Mouse (Mus musculus) forebrain, embryonic 10.5 days (tissue): ENCODE measurements around the gene Adh5. TPM values are rescaled to one million over a fixed set of nuclear protein-coding genes. Genes with fewer than 3 reads are reported as not detected.

Experiments used
- DNase-seq: peaks from one replicate; pipeline ENCODE4 v3.0.0-alpha.2; 2017; ENCODE audit warnings: low spot score; ENCODE audit errors: extremely low spot score
- H3K27ac ChIP-seq: fragments of 300-500 bp; sonication (generic); 2 replicates; pipeline ENCODE4 v1.5.1; 2016; ENCODE audit warnings: mild to moderate bottlenecking
- H3K27me3 ChIP-seq: fragments of 300-500 bp; sonication (generic); 2 replicates; pipeline ENCODE4 v1.6.1; 2016; ENCODE audit warnings: mild to moderate bottlenecking; ENCODE audit not compliant: poor library complexity, severe bottlenecking
- H3K36me3 ChIP-seq: fragments of 300-500 bp; sonication (generic); replicated peaks from 2 replicates; pipeline ENCODE4 v1.6.1; 2016; ENCODE audit warnings: mild to moderate bottlenecking, moderate library complexity
- H3K4me1 ChIP-seq: fragments of 300-500 bp; sonication (generic); 2 replicates; pipeline ENCODE4 v1.6.1; 2016
- H3K4me3 ChIP-seq: fragments of 300-500 bp; sonication (generic); 2 replicates; pipeline ENCODE4 v1.5.1; 2016; ENCODE audit warnings: mild to moderate bottlenecking, moderate library complexity
- H3K9me3 ChIP-seq: fragments of 300-500 bp; sonication (generic); 2 replicates; pipeline ENCODE4 v1.6.1; 2016; ENCODE audit warnings: mild to moderate bottlenecking, moderate library complexity
- WGBS: fragments of 180-500 bp; shearing (Covaris S2); methylation state at CpG from one replicate; pipeline ENCODE4 v1.1.7; 2016; 5-methylcytosine and 5-hydroxymethylcytosine counted together
- polyA plus RNA-seq: library from polyadenylated mRNA; unstranded; fragments of >200 nt; fragmentation: Nextera tagmentation; extraction: Ambion mirVana; gene quantifications from 2 replicates; pipeline ENCODE4 v1.2.1, GENCODE M21; 2016

Gene Adh5
- polyA plus RNA-seq, 1 experiment from 2014 or later: 281 TPM

- no peaks in the 10 kb centered on the region for H3K4me1 ChIP-seq
- no peaks in the 10 kb centered on the region for H3K27me3 ChIP-seq
- DNase-seq: no peak
- no peak overlapping the region for H3K4me3 ChIP-seq
- 82% methylated on average over 2 of the region's 2 CpGs for WGBS
- H3K9me3 ChIP-seq: no peaks in the 10 kb centered on the region; the same call in 1 of the 2 replicates
- no peaks in the 10 kb centered on the region for H3K36me3 ChIP-seq
- no peak overlapping the region for H3K27ac ChIP-seq
Observed at GRCm38 (mm10) chr3:138431835-138432234, 11.1 kb upstream of the Adh5 start.

DNA sequence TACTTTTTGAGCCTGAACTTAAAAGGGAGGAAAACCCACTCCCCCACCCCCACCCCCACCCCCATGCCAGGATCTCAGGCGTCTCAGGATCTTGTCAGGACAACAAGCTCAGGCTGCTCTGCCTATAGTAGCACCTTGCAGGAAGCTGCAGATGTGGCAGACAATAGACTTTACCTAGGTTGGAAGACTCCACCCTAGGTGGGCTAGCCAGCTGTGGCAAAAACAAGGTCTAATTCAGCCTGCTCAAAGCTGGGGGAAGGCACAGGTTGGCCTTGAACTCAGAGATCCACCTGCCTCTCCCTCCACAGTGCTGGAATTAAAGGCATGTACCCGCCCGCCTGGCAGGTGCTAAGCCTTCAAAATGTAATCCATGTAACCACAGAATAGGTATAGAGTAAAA is 4.2 kb upstream of the Adh5 start:
- no peak overlapping the region for H3K27ac ChIP-seq
- H3K36me3 ChIP-seq: no peaks in the 10 kb centered on the region
- H3K9me3 ChIP-seq: no peaks in the 10 kb centered on the region; the same call in 1 of the 2 replicates
- WGBS: 83% methylated on average over 3 of the region's 3 CpGs
- no peak for DNase-seq
- peaks cover 10% of the 10 kb centered on the region for H3K4me1 ChIP-seq
- H3K27me3 ChIP-seq: no peaks in the 10 kb centered on the region
- no peak overlapping the region for H3K4me3 ChIP-seq

DNA sequence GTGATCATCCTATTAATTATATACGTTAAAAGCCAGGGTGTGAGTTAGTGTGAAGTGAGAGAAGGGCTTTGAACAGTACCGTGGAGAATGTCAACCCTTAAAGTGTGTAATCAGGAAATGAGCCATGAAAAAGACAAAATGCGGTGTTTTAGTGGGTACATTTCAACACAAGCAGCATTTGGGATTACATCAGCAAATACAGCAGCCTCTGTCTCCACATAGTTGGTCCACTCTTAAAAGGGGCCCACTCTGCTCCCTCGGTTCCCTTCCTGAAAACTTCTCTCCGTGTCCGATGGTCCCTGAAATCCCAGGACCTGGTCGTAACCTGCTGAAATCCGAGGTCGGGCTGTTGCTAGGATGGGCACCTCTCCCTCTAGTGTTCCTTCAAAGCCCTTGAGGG is 690 bp upstream of the Adh5 start:
- Histone ChIP-seq H3K36me3 (peaks cover 23% of the 10 kb centered on the region), H3K27me3 (no peaks in the 10 kb centered on the region), H3K27ac (peak overlapping the region; percentile 95), H3K4me3 (peak overlapping the region; percentile 70), H3K4me1 (peaks cover 28% of the 10 kb centered on the region), H3K9me3 (no peaks in the 10 kb centered on the region)
- WGBS: 4% methylated on average over 9 of the region's 9 CpGs
- no peak for DNase-seq

DNA sequence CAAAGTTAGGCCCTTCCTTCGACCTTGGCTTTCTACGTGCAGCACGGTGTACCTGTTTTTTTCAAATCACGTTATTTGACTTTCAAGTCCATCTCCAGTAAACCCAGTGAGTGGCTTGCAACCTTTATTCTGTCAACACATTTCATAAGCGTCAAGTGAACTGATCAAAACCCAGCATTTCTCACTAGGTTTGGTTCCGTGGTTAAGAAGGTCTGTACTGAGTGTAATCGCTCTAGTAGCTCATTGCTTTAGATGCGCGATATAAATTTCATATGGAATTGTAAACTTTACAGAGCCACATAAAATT is 525 bp downstream of the Adh5 start:
- peaks cover 35% of the 10 kb centered on the region for H3K36me3 ChIP-seq
- peak overlapping the region; percentile 70 for H3K4me3 ChIP-seq
- H3K9me3 ChIP-seq: no peaks in the 10 kb centered on the region
- H3K27me3 ChIP-seq: no peaks in the 10 kb centered on the region
- H3K4me1 ChIP-seq: peaks cover 28% of the 10 kb centered on the region
- 6% methylated on average over 9 of the region's 9 CpGs for WGBS
- no peak for DNase-seq
- H3K27ac ChIP-seq: peak overlapping the region; percentile 95

GRCm38 (mm10) chr3:138448077-138448860 is 5.4 kb downstream of the Adh5 start:
- Histone ChIP-seq H3K36me3 (peaks cover 83% of the 10 kb centered on the region), H3K4me3 (no peak overlapping the region)

GRCm38 (mm10) chr3:138452169-138452568 is 9.3 kb downstream of the Adh5 start:
- Histone ChIP-seq H3K4me1 (no peaks in the 10 kb centered on the region), H3K27me3 (no peaks in the 10 kb centered on the region), H3K4me3 (no peak overlapping the region), H3K36me3 (peaks cover 99% of the 10 kb centered on the region), H3K27ac (no peak overlapping the region), H3K9me3 (no peaks in the 10 kb centered on the region)
- peak; percentile 13 for DNase-seq
- 87% methylated on average over 10 of the region's 10 CpGs for WGBS

More at GRCm38 (mm10) chr3:138448077-138448860, 5.4 kb downstream of the Adh5 start:
- Histone ChIP-seq H3K4me1 (peaks cover 19% of the 10 kb centered on the region), H3K9me3 (no peaks in the 10 kb centered on the region), H3K27ac (no peak overlapping the region), H3K27me3 (no peaks in the 10 kb centered on the region)
- 88% methylated on average over 12 of the region's 12 CpGs for WGBS
- DNase-seq: no peak

GRCm38 (mm10) chr3:138454234-138454633 is 11.3 kb downstream of the Adh5 start:
- H3K4me1 ChIP-seq: no peaks in the 10 kb centered on the region
- no peak for DNase-seq
- no peaks in the 10 kb centered on the region for H3K27me3 ChIP-seq
- no peak overlapping the region for H3K4me3 ChIP-seq
- no peaks in the 10 kb centered on the region for H3K9me3 ChIP-seq
- no peak overlapping the region for H3K27ac ChIP-seq
- peaks cover 100% of the 10 kb centered on the region for H3K36me3 ChIP-seq
- WGBS: 98% methylated on average over 1 of the region's 1 CpGs

GRCm38 (mm10) chr3:138454711-138455435 is 12.0 kb downstream of the Adh5 start:
- Histone ChIP-seq H3K36me3 (peaks cover 100% of the 10 kb centered on the region), H3K9me3 (no peaks in the 10 kb centered on the region), H3K4me3 (no peak overlapping the region), H3K4me1 (no peaks in the 10 kb centered on the region), H3K27ac (no peak overlapping the region), H3K27me3 (no peaks in the 10 kb centered on the region)
- 94% methylated on average over 13 of the region's 13 CpGs for whole genome bisulfite sequencing
- DNase-seq: peak; percentile 12

DNA sequence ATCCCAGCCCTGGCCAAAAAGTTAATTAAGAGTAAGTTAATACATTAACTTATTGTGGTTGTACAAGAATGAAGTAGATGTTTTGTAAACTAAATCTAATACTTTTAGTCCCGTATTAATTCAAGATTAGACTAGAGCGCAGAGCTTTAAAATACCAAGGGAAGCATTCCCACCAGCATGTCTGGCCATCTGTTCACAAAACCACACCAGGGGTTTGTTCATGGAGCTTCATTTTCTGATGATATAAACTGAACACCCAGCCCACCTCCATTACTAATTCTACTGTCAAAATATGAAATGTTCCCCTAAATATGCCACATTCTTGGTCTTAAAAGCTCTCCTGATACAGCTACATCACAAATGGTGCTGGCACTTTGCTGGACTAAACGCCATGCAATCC is 15.5 kb downstream of the Adh5 start:
- WGBS: 95% methylated on average over 3 of the region's 3 CpGs
- Histone ChIP-seq H3K27ac (no peak overlapping the region), H3K27me3 (no peaks in the 10 kb centered on the region), H3K4me1 (no peaks in the 10 kb centered on the region), H3K9me3 (no peaks in the 10 kb centered on the region), H3K36me3 (peaks cover 98% of the 10 kb centered on the region), H3K4me3 (no peak overlapping the region)
- DNase-seq: no peak

DNA sequence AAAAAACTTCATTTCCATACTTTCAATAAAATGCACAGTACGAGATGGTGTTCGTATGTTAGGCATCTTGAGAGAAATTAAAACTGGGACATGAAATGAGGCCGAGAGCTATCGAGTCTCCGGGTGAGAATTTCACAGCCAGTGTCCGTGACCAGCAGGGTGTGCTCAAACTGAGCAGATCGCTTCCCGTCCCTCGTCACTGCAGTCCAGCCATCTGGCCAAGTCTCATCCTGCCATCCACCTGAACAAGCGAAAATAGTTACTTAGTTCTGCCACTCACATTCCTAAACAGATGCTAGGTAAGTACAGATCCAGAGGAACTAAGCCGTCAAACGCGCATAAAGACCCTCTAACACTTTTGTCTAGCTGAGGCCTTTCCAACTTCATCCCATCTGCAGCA is 17.4 kb downstream of the Adh5 start:
- 90% methylated on average over 13 of the region's 13 CpGs for WGBS
- peaks cover 98% of the 10 kb centered on the region for H3K36me3 ChIP-seq
- H3K4me1 ChIP-seq: no peaks in the 10 kb centered on the region
- H3K9me3 ChIP-seq: no peaks in the 10 kb centered on the region
- H3K27me3 ChIP-seq: no peaks in the 10 kb centered on the region
- no peak overlapping the region for H3K27ac ChIP-seq
- no peak for DNase-seq
- H3K4me3 ChIP-seq: no peak overlapping the region

DNA sequence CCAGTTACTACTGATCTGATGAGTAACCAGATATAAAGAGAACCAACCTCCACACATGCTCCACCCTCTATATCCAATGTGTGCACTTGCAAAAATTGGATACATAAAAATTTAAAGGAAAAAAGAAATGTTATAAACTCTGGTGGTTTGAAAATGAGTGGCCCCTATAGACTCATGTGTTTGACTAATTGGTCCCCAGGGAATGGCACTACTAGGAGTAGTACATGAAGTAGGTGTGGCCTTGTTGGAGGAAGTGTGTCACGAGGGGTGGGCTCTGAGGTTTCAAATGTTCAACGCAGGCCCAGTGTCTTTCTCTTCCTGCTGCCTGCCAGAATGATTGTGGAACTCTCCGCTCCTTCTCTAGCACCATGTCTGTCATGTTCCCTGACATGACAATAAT is 18.9 kb downstream of the Adh5 start:
- 93% methylated on average over 3 of the region's 3 CpGs for WGBS
- peaks cover 98% of the 10 kb centered on the region for H3K36me3 ChIP-seq
- H3K4me1 ChIP-seq: no peaks in the 10 kb centered on the region
- H3K9me3 ChIP-seq: no peaks in the 10 kb centered on the region
- no peak for DNase-seq
- no peaks in the 10 kb centered on the region for H3K27me3 ChIP-seq
- H3K27ac ChIP-seq: no peak overlapping the region
- H3K4me3 ChIP-seq: no peak overlapping the region

GRCm38 (mm10) chr3:138463137-138463536 is 20.2 kb downstream of the Adh5 start:
- no peak for DNase-seq
- H3K36me3 ChIP-seq: peaks cover 98% of the 10 kb centered on the region
- WGBS: 90% methylated on average over 2 of the region's 2 CpGs

DNA sequence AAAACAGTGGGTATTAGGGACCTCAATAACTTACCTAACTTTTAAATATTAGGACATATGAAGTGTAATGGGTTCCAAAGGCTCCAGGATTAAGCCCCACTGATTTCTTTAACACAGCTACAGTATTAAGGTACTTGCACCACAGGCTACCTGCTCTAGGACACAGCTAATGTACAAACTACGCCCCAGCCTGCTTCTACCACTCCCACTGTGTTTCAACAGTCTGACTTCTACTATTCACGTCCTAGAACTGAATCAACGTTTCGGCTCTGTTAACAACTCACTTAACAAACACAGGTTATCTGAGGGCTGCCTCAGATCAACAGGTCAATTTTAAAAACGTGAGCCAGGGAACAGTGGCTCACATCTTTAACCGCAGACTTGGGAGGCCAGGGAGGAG is 20.9 kb downstream of the Adh5 start:
- Histone ChIP-seq H3K4me1 (no peaks in the 10 kb centered on the region), H3K27me3 (no peaks in the 10 kb centered on the region), H3K36me3 (peaks cover 98% of the 10 kb centered on the region), H3K4me3 (no peak overlapping the region), H3K9me3 (no peaks in the 10 kb centered on the region), H3K27ac (no peak overlapping the region)
- no peak for DNase-seq
- 91% methylated on average over 6 of the region's 6 CpGs for WGBS

More at GRCm38 (mm10) chr3:138463137-138463536, 20.2 kb downstream of the Adh5 start:
- Histone ChIP-seq H3K4me3 (no peak overlapping the region), H3K27me3 (no peaks in the 10 kb centered on the region), H3K4me1 (no peaks in the 10 kb centered on the region), H3K27ac (no peak overlapping the region), H3K9me3 (no peaks in the 10 kb centered on the region)
